Mouse (Mus musculus): Measurements from ENCODE around the gene Slc25a23.

DNA sequence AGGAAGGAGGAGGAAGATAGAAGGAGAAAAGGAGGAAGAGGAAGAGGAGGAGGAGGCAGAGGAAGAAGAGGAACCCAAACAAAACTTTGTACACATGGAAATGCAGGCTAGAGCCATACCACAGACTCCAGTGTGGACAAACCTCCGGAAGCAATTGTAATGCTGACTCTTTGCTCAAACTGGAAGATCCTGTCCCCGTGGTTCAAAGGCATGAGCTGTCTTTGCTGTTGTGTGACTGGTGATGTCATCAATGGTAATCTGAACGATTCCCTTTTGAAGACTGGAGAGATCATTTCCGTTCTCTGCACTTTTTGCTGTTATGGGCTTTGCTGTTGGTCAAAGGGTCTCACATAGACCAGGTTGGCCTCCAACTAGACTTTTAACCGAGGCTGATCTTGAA is 38.7 kb upstream of the Slc25a23 start:
- no peak for TF ChIP-seq CTCF (IDR thresholded peaks at IDR 0.05; ENCODE audit: control insufficient read depth, insufficient read depth, low read length)
- TF ChIP-seq POLR2A (IDR thresholded peaks at IDR 0.05; ENCODE audit: borderline replicate concordance, control insufficient read depth, low read depth, low read length) = no peak

Data from bone marrow, adult 2 months (tissue).